Mouse (Mus musculus) bone marrow macrophage, adult 2 months (primary cell): ENCODE measurements around the gene Htr5a. TPM values are rescaled to one million over a fixed set of nuclear protein-coding genes. Genes with fewer than 3 reads are reported as not detected.

ENCODE experiments used
- H3K27ac ChIP-seq: 2 replicates; pipeline ENCODE4 v1.5.1; 2012; ENCODE audit warnings: low read depth, low read length; ENCODE audit not compliant: insufficient read depth
- H3K4me1 ChIP-seq: 2 replicates; pipeline ENCODE4 v1.6.1; 2012; ENCODE audit warnings: low read length; ENCODE audit not compliant: control insufficient read depth, insufficient read depth
- H3K4me3 ChIP-seq: 2 replicates; pipeline ENCODE4 v1.5.1; 2012; ENCODE audit warnings: mild to moderate bottlenecking, low read length, moderate library complexity; ENCODE audit not compliant: insufficient read depth
- CTCF ChIP-seq: IDR thresholded peaks from 2 replicates; pipeline ENCODE4 v1.5.1; 2012; ENCODE audit warnings: low read depth, mild to moderate bottlenecking, low read length, moderate library complexity
- POLR2A ChIP-seq: IDR thresholded peaks from 2 replicates; pipeline ENCODE4 v1.6.1; 2012; ENCODE audit warnings: mild to moderate bottlenecking, low read depth, low read length, borderline replicate concordance
- polyA plus RNA-seq: library from polyadenylated mRNA; stranded (reverse); fragments of >200 nt; gene quantifications from 2 replicates; pipeline ENCODE4 v1.2.4, GENCODE M21; 2012; ENCODE audit not compliant: missing spikeins, insufficient read depth, insufficient read length

The Htr5a gene
- polyA plus RNA-seq, result not detected in 2 replicates

- H3K4me1 ChIP-seq, result no peaks in the 10 kb centered on the region
- no peak within 1 kb of the TSS for H3K4me3 ChIP-seq
- H3K27ac ChIP-seq, result no peak within 1 kb of the TSS
- no peak for TF ChIP-seq CTCF
- no peak for TF ChIP-seq POLR2A
Observed at GRCm38 (mm10) chr5:27841701-27842295, at the start of gene Htr5a. Htr5a (plus strand) TSS chr5:27842149.

GRCm38 (mm10) chr5:27792173-27792470, 49.8 kb upstream of the Htr5a start:
- Histone ChIP-seq H3K4me1 (peaks cover 12% of the 10 kb centered on the region), H3K27ac (peak overlapping the region; percentile 56), H3K4me3 (peak overlapping the region; percentile 77)
- TF ChIP-seq POLR2A (no peak), CTCF (no peak)

GRCm38 (mm10) chr5:27792531-27793205, 49.3 kb upstream of the Htr5a start:
- TF ChIP-seq CTCF, result no peak
- no peak for TF ChIP-seq POLR2A
- peak overlapping the region; percentile 77; the same call in 1 of the 2 replicates for H3K4me3 ChIP-seq
- peaks cover 12% of the 10 kb centered on the region for H3K4me1 ChIP-seq
- no peak overlapping the region for H3K27ac ChIP-seq

GRCm38 (mm10) chr5:27793923-27794322, 48.0 kb upstream of the Htr5a start:
- Histone ChIP-seq H3K4me3 (no peak overlapping the region), H3K27ac (no peak overlapping the region), H3K4me1 (peaks cover 12% of the 10 kb centered on the region)
- TF ChIP-seq POLR2A, result no peak
- peak; percentile 43; the same call in 1 of the 2 replicates for TF ChIP-seq CTCF

GRCm38 (mm10) chr5:27814282-27814681, 27.7 kb upstream of the Htr5a start:
- H3K4me3 ChIP-seq, result no peak overlapping the region
- H3K27ac ChIP-seq, result no peak overlapping the region
- TF ChIP-seq POLR2A, result no peak
- no peak for TF ChIP-seq CTCF
- H3K4me1 ChIP-seq, result no peaks in the 10 kb centered on the region

GRCm38 (mm10) chr5:27818840-27819672, 22.9 kb upstream of the Htr5a start:
- TF ChIP-seq POLR2A (no peak), CTCF (no peak)
- Histone ChIP-seq H3K27ac (no peak overlapping the region), H3K4me1 (no peaks in the 10 kb centered on the region), H3K4me3 (no peak overlapping the region)

- TF ChIP-seq CTCF, result no peak
- no peak for TF ChIP-seq POLR2A
Observed at GRCm38 (mm10) chr5:27821161-27821560, 20.8 kb upstream of the Htr5a start.

GRCm38 (mm10) chr5:27827971-27828370, 14.0 kb upstream of the Htr5a start:
- no peaks in the 10 kb centered on the region for H3K4me1 ChIP-seq
- H3K4me3 ChIP-seq, result no peak overlapping the region
- TF ChIP-seq POLR2A, result no peak
- no peak for TF ChIP-seq CTCF
- no peak overlapping the region for H3K27ac ChIP-seq

More at GRCm38 (mm10) chr5:27821161-27821560, 20.8 kb upstream of the Htr5a start:
- no peaks in the 10 kb centered on the region for H3K4me1 ChIP-seq
- H3K27ac ChIP-seq, result no peak overlapping the region
- H3K4me3 ChIP-seq, result no peak overlapping the region

GRCm38 (mm10) chr5:27835096-27835495, 6.9 kb upstream of the Htr5a start:
- no peak overlapping the region for H3K27ac ChIP-seq

More at GRCm38 (mm10) chr5:27835096-27835495, 6.9 kb upstream of the Htr5a start:
- TF ChIP-seq CTCF (no peak), POLR2A (no peak)
- no peaks in the 10 kb centered on the region for H3K4me1 ChIP-seq
- no peak overlapping the region for H3K4me3 ChIP-seq
